Mouse (Mus musculus): Measurements from ENCODE around the gene Prkag2. TPM values are rescaled to one million over a fixed set of nuclear protein-coding genes. Genes with fewer than 3 reads are reported as not detected.
"Not testable (repeated sequence)": the region's sequence is repeated elsewhere in the genome, so short reads cannot be mapped to it uniquely, and the experiment has no call there.

The Prkag2 gene
- total and polyA plus RNA-seq, 3 experiments: not detected

- TF ChIP-seq GATA1 (IDR thresholded peaks at IDR 0.05; ENCODE audit: borderline replicate concordance, low read length) (no peak), POLR2AphosphoS5 (IDR thresholded peaks at IDR 0.05; ENCODE audit: insufficient replicate concordance, low read depth, low read length) (no peak), CTCF (IDR thresholded peaks at IDR 0.05; ENCODE audit: low read depth, low read length) (no peak), TAL1 (conservative IDR thresholded peaks at IDR 0.05; ENCODE audit: low read depth, low read length) (no peak)
- ATAC-seq (ENCODE audit: extremely low read depth, insufficient number of reproducible peaks, low FRiP score, poor library complexity, severe bottlenecking) (no peak), DNase-seq (ENCODE audit: low spot score) (no peak)
- Histone ChIP-seq H3K4me1 (ENCODE audit: insufficient read depth, low read depth, low read length) (no peaks in the 10 kb centered on the region), H3K4me3 (ENCODE audit: low read depth, low read length) (no peak overlapping the region), H3K9me3 (replicated peaks) (no peaks in the 10 kb centered on the region), H3K36me3 (replicated peaks) (no peaks in the 10 kb centered on the region), H3K27me3 (ENCODE audit: insufficient read depth, low read length) (0 out of 2 replicates have a peak, but pooled peaks cover 3% of the 10 kb centered on the region)
Observed at GRCm38 (mm10) chr5:25081545-25081944, 18.9 kb downstream of the Prkag2 start.

DNA sequence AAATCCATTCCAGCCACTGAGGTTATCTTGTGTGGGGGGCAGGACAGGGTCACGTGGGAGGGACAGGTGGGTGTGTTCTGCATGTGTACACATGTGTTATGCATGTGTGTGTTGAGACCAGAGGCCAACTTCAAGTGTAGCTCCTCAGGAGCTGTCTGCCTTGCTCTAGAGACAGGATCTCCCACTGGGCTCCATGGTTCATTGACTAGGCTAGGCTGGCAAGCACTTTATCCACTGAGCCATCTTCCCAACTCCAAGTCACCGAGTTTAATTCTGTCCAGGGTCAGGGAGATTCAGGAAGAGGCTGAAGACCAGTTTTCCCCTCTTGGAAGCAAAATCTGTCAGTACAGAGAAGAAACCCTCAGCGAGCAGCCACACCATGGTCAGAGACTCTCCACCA lies 19.4 kb downstream of the Prkag2 start:
- H3K9me3 ChIP-seq (replicated peaks): no peaks in the 10 kb centered on the region
- ATAC-seq (ENCODE audit: extremely low read depth, insufficient number of reproducible peaks, low FRiP score, poor library complexity, severe bottlenecking) (no peak), DNase-seq (ENCODE audit: low spot score) (no peak)
- no peaks in the 10 kb centered on the region for H3K36me3 ChIP-seq (replicated peaks)
- TF ChIP-seq GATA2 (IDR thresholded peaks at IDR 0.05; ENCODE audit: borderline replicate concordance, low read depth, low read length): no peak
- TF ChIP-seq GATA1 (IDR thresholded peaks at IDR 0.05; ENCODE audit: borderline replicate concordance, low read length): no peak
- no peak for TF ChIP-seq TAL1 (conservative IDR thresholded peaks at IDR 0.05; ENCODE audit: low read depth, low read length)
- TF ChIP-seq POLR2AphosphoS5 (IDR thresholded peaks at IDR 0.05; ENCODE audit: insufficient replicate concordance, low read depth, low read length): no peak
- TF ChIP-seq CTCF (IDR thresholded peaks at IDR 0.05; ENCODE audit: low read depth, low read length): no peak
- H3K27me3 ChIP-seq (ENCODE audit: insufficient read depth, low read length): 0 out of 2 replicates have a peak, but pooled peaks cover 3% of the 10 kb centered on the region
- H3K4me1 ChIP-seq (ENCODE audit: insufficient read depth, low read depth, low read length): no peaks in the 10 kb centered on the region
- H3K4me3 ChIP-seq (ENCODE audit: low read depth, low read length): no peak overlapping the region

DNA sequence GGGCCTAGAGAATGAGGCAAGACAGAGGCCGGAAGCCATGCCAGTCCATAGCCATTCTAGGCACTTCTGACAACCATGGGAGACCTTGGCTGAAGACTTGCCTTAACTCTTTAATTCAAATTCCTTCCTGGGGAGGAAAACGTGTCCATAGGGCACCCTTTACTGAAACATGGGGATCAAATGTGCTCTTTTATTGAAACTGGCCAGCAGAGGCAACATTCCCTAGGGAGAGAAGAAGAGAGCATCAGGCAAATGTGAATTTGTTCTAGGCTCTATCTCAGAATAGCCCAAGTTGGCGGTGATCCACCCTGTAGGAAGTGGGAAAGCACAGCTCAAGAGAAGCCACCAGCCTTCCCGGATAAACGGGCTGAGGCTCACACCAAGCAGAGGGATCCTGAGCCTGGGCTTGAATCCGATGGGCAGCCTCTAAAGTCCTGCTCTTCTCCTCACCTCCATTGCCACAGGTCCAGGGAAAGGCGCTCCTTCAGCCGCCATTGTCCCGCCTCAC lies 19.9 kb downstream of the Prkag2 start:
- Histone ChIP-seq H3K27me3 (ENCODE audit: insufficient read depth, low read length) (0 out of 2 replicates have a peak, but pooled peaks cover 3% of the 10 kb centered on the region), H3K36me3 (replicated peaks) (no peaks in the 10 kb centered on the region), H3K4me3 (ENCODE audit: low read depth, low read length) (no peak overlapping the region), H3K4me1 (ENCODE audit: insufficient read depth, low read depth, low read length) (no peaks in the 10 kb centered on the region), H3K9me3 (replicated peaks) (no peaks in the 10 kb centered on the region)
- TF ChIP-seq TAL1 (conservative IDR thresholded peaks at IDR 0.05; ENCODE audit: low read depth, low read length): no peak
- no peak for TF ChIP-seq CTCF (IDR thresholded peaks at IDR 0.05; ENCODE audit: low read depth, low read length)
- no peak for TF ChIP-seq GATA1 (IDR thresholded peaks at IDR 0.05; ENCODE audit: borderline replicate concordance, low read length)
- no peak for TF ChIP-seq GATA2 (IDR thresholded peaks at IDR 0.05; ENCODE audit: borderline replicate concordance, low read depth, low read length)
- no peak for TF ChIP-seq POLR2AphosphoS5 (IDR thresholded peaks at IDR 0.05; ENCODE audit: insufficient replicate concordance, low read depth, low read length)
- DNase-seq (ENCODE audit: low spot score) (no peak), ATAC-seq (ENCODE audit: extremely low read depth, insufficient number of reproducible peaks, low FRiP score, poor library complexity, severe bottlenecking) (no peak)

GRCm38 (mm10) chr5:25079766-25080265 lies 20.6 kb downstream of the Prkag2 start:
- DNase-seq (ENCODE audit: low spot score) (no peak), ATAC-seq (ENCODE audit: extremely low read depth, insufficient number of reproducible peaks, low FRiP score, poor library complexity, severe bottlenecking) (no peak)
- Histone ChIP-seq H3K9me3 (replicated peaks) (no peaks in the 10 kb centered on the region), H3K4me3 (ENCODE audit: low read depth, low read length) (no peak overlapping the region), H3K27me3 (ENCODE audit: insufficient read depth, low read length) (0 out of 2 replicates have a peak, but pooled peaks cover 3% of the 10 kb centered on the region), H3K4me1 (ENCODE audit: insufficient read depth, low read depth, low read length) (no peaks in the 10 kb centered on the region), H3K36me3 (replicated peaks) (no peaks in the 10 kb centered on the region)
- TF ChIP-seq GATA2 (IDR thresholded peaks at IDR 0.05; ENCODE audit: borderline replicate concordance, low read depth, low read length) (no peak), CTCF (IDR thresholded peaks at IDR 0.05; ENCODE audit: low read depth, low read length) (no peak), POLR2AphosphoS5 (IDR thresholded peaks at IDR 0.05; ENCODE audit: insufficient replicate concordance, low read depth, low read length) (no peak), TAL1 (conservative IDR thresholded peaks at IDR 0.05; ENCODE audit: low read depth, low read length) (no peak), GATA1 (IDR thresholded peaks at IDR 0.05; ENCODE audit: borderline replicate concordance, low read length) (no peak)

DNA sequence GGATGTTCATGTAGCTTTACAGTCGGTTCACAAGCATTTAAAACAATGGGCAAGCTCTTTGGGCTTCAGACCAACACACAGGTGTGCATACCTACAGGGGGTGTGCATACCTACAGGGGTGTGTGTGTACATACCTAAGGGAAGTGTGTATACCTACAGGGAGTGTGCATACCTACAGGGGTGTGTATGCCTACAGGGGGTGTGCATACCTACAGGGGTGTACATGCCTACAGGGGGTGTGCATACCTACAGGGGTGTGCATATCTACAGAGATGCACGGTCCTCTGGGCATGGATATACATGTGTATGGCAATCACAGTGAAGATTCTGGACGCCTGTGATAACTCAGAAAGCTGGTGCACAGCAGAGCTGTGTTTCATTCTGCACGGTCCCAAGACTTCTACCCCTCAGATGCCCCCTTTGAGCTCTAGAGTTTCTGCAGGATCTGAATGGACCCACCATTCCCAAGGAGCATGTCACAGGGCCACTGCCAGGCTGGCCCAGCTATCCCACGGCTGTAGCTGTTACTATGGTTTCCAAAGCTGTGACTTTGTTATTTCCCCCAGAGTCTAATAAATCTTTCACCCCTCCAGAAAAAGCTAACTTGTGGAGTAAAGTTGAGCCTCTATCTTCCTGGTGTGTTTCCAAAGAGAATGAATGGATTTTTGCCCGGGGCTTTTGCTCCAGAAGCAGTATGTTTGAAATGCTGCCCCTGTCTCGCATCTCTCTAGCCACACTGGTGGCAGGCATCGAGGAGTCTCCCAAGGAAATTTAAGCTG lies 22.4 kb downstream of the Prkag2 start:
- H3K27me3 ChIP-seq (ENCODE audit: insufficient read depth, low read length): peaks cover 7% of the 10 kb centered on the region; the same call in 1 of the 2 replicates
- H3K4me3 ChIP-seq (ENCODE audit: low read depth, low read length): no peak overlapping the region
- H3K9me3 ChIP-seq (replicated peaks): no peaks in the 10 kb centered on the region
- H3K36me3 ChIP-seq (replicated peaks): no peaks in the 10 kb centered on the region
- H3K4me1 ChIP-seq (ENCODE audit: insufficient read depth, low read depth, low read length): no peaks in the 10 kb centered on the region
- DNase-seq (ENCODE audit: low spot score) (no peak), ATAC-seq (ENCODE audit: extremely low read depth, insufficient number of reproducible peaks, low FRiP score, poor library complexity, severe bottlenecking) (no peak)
- no peak for TF ChIP-seq POLR2AphosphoS5 (IDR thresholded peaks at IDR 0.05; ENCODE audit: insufficient replicate concordance, low read depth, low read length)
- no peak for TF ChIP-seq CTCF (IDR thresholded peaks at IDR 0.05; ENCODE audit: low read depth, low read length)
- no peak for TF ChIP-seq GATA2 (IDR thresholded peaks at IDR 0.05; ENCODE audit: borderline replicate concordance, low read depth, low read length)
- TF ChIP-seq GATA1 (IDR thresholded peaks at IDR 0.05; ENCODE audit: borderline replicate concordance, low read length): no peak
- no peak for TF ChIP-seq TAL1 (conservative IDR thresholded peaks at IDR 0.05; ENCODE audit: low read depth, low read length)

DNA sequence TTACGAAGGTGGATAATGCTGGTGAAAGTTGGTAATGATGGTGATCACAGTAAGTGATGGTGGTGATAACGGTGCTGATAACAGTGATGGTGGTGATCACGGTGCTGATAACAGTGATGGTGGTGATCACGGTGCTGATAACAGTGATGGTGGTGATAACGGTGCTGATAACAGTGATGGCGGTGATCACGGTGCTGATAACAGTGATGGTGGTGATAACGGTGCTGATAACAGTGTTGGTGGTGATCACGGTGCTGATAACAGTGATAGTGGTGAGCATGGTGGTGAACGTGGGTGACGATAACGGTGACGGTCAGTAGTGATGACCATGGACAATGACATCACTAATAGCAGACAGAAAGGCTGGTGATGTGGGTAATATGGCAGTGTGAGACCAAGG lies 23.2 kb downstream of the Prkag2 start:
- not testable (repeated sequence) for DNase-seq (ENCODE audit: low spot score); H3K27me3 ChIP-seq (ENCODE audit: insufficient read depth, low read length); H3K36me3 ChIP-seq (replicated peaks); H3K4me1 ChIP-seq (ENCODE audit: insufficient read depth, low read depth, low read length); H3K9me3 ChIP-seq (replicated peaks); ATAC-seq (ENCODE audit: extremely low read depth, insufficient number of reproducible peaks, low FRiP score, poor library complexity, severe bottlenecking); H3K4me3 ChIP-seq (ENCODE audit: low read depth, low read length)

All from G1E (cell line).